ENCODE assay signal across 8 mouse cellular contexts in genomic region chr7:101348312-101348711, GRCm38 (mm10). TPM values are rescaled to one million over a fixed set of nuclear protein-coding genes. Genes with fewer than 3 reads are reported as not detected.
DNase-seq lines count a peak whose midpoint lies in the region; ATAC-seq and TF ChIP-seq lines count a peak whose summit lies in the region.

No protein-coding gene starts in this region.

- no peak for TF ChIP-seq EP300 in lung, postnatal 0 days (IDR thresholded peaks at IDR 0.05)

- H3K27ac ChIP-seq in lung, postnatal 0 days (ENCODE audit: low read length) = no peak overlapping the region
- H3K27ac ChIP-seq in forebrain, embryonic 12.5 days = no peak overlapping the region
- no peak overlapping the region for H3K27ac ChIP-seq in neural tube, embryonic 14.5 days (ENCODE audit: low read depth, low read length)

- TF ChIP-seq CTCF in lung, postnatal 0 days (IDR thresholded peaks at IDR 0.05) = no peak

- peak; percentile 10; the same call in 1 of the 2 replicates for ATAC-seq in lung, postnatal 0 days
- ATAC-seq in forebrain, embryonic 12.5 days (ENCODE audit: low FRiP score) = peak; percentile 37; the same call in 1 of the 2 replicates
- ATAC-seq in neural tube, embryonic 14.5 days (ENCODE audit: low read depth) = no peak

- H3K4me3 ChIP-seq in lung, postnatal 0 days (ENCODE audit: low read depth, low read length) = peak overlapping the region; percentile 46
- peak overlapping the region; percentile 48 for H3K4me3 ChIP-seq in forebrain, embryonic 12.5 days (replicated peaks)
- H3K4me3 ChIP-seq in neural tube, embryonic 14.5 days (ENCODE audit: low read depth, low read length) = peak overlapping the region; percentile 40

- peaks cover 4% of the 10 kb centered on the region; the same call in 1 of the 2 replicates for H3K4me1 ChIP-seq in lung, postnatal 0 days (ENCODE audit: insufficient read depth, low read depth, low read length)
- H3K4me1 ChIP-seq in forebrain, embryonic 12.5 days = peaks cover 23% of the 10 kb centered on the region
- peaks cover 3% of the 10 kb centered on the region; the same call in 1 of the 2 replicates for H3K4me1 ChIP-seq in neural tube, embryonic 14.5 days (ENCODE audit: control insufficient read depth, insufficient read depth, low read length)

- no peak for DNase-seq in lung, postnatal 0 days (ENCODE audit: low spot score)
- no peak for DNase-seq in lung, adult 18-20 months
- peak; percentile 34 to 54 for DNase-seq in kidney, postnatal 4 days
- DNase-seq in ovary, adult 18-20 months (ENCODE audit: low spot score) = no peak
- DNase-seq in ovary, postnatal 36 days (ENCODE audit: low spot score) = no peak
- DNase-seq in thymus, postnatal 14 days = no peak

- H3K36me3 ChIP-seq in lung, postnatal 0 days (ENCODE audit: insufficient read depth, low read length) = no peaks in the 10 kb centered on the region
- H3K36me3 ChIP-seq in forebrain, embryonic 12.5 days (replicated peaks) = no peaks in the 10 kb centered on the region
- no peaks in the 10 kb centered on the region for H3K36me3 ChIP-seq in neural tube, embryonic 14.5 days (ENCODE audit: control insufficient read depth, insufficient read depth, low read length)

- 3% methylated on average over 13 of the region's 13 CpGs for WGBS in lung, postnatal 0 days
- WGBS in forebrain, embryonic 12.5 days = 5% methylated on average over 13 of the region's 13 CpGs
- 5% methylated on average over 13 of the region's 13 CpGs for WGBS in neural tube, embryonic 14.5 days

- no peaks in the 10 kb centered on the region for H3K27me3 ChIP-seq in lung, postnatal 0 days (replicated peaks; ENCODE audit: insufficient read depth, low read length)
- peaks cover 23% of the 10 kb centered on the region for H3K27me3 ChIP-seq in forebrain, embryonic 12.5 days
- 0 out of 2 replicates have a peak, but pooled peaks cover 3% of the 10 kb centered on the region for H3K27me3 ChIP-seq in neural tube, embryonic 14.5 days (ENCODE audit: control insufficient read depth, insufficient read depth, low read length)

- peak overlapping the region; percentile 43; the same call in 1 of the 2 replicates for H3K9ac ChIP-seq in lung, postnatal 0 days (replicated peaks; ENCODE audit: low read depth)
- H3K9ac ChIP-seq in forebrain, embryonic 12.5 days = peak overlapping the region; percentile 53
- peak overlapping the region; percentile 56 for H3K9ac ChIP-seq in neural tube, embryonic 14.5 days (replicated peaks; ENCODE audit: low read depth, low read length)

- H3K9me3 ChIP-seq in lung, postnatal 0 days (ENCODE audit: low read length) = no peaks in the 10 kb centered on the region
- no peaks in the 10 kb centered on the region for H3K9me3 ChIP-seq in forebrain, embryonic 12.5 days
- H3K9me3 ChIP-seq in neural tube, embryonic 14.5 days (ENCODE audit: control insufficient read depth, low read length) = no peaks in the 10 kb centered on the region

- H3K4me2 ChIP-seq in lung, postnatal 0 days (replicated peaks; ENCODE audit: low read depth, low read length) = peak overlapping the region; percentile 98
- peak overlapping the region; percentile 91 for H3K4me2 ChIP-seq in forebrain, embryonic 12.5 days
- peak overlapping the region; percentile 82 for H3K4me2 ChIP-seq in neural tube, embryonic 14.5 days (ENCODE audit: low read depth, low read length)

RNA-seq across cellular contexts. Expression of gene Arap1, which starts 0.4 kb away (rescaled TPM):
- polyA plus RNA-seq in lung, postnatal 0 days (2015; fragmentation: Nextera tagmentation; extraction: Ambion mirVana) = 105 and 110 TPM in 2 replicates
- 11.9 and 13.4 TPM in 2 replicates for polyA plus RNA-seq in forebrain, embryonic 12.5 days (2016; fragmentation: Nextera tagmentation; extraction: Ambion mirVana)
- 4.0 and 11.1 TPM in 2 replicates for polyA plus RNA-seq in neural tube, embryonic 14.5 days (2014; fragmentation: Nextera tagmentation; extraction: Ambion mirVana)

RNA-seq across cellular contexts. Expression of gene Stard10, which starts 31.4 kb away (rescaled TPM):
- 40.3 and 46.3 TPM in 2 replicates for polyA plus RNA-seq in lung, postnatal 0 days (2015; fragmentation: Nextera tagmentation; extraction: Ambion mirVana)
- 5.8 and 6.2 TPM in 2 replicates for polyA plus RNA-seq in forebrain, embryonic 12.5 days (2016; fragmentation: Nextera tagmentation; extraction: Ambion mirVana)
- polyA plus RNA-seq in neural tube, embryonic 14.5 days (2014; fragmentation: Nextera tagmentation; extraction: Ambion mirVana) = 12.6 and 17.4 TPM in 2 replicates

RNA-seq across cellular contexts. Expression of gene Atg16l2, which starts 46.3 kb away (rescaled TPM):
- 12.9 and 17.1 TPM in 2 replicates for polyA plus RNA-seq in lung, postnatal 0 days (2015; fragmentation: Nextera tagmentation; extraction: Ambion mirVana)
- 18.8 and 21.8 TPM in 2 replicates for polyA plus RNA-seq in forebrain, embryonic 12.5 days (2016; fragmentation: Nextera tagmentation; extraction: Ambion mirVana)
- polyA plus RNA-seq in neural tube, embryonic 14.5 days (2014; fragmentation: Nextera tagmentation; extraction: Ambion mirVana) = 17.2 and 28.8 TPM in 2 replicates

Comparison
In these comparisons a context has a peak if more than half of its experiments do, and no peak if none do; other contexts are left out.
1. DNase-seq: peak in kidney, postnatal 4 days (2 of 2); none in lung, postnatal 0 days (single experiment), lung, adult 18-20 months (0 of 2), ovary, adult 18-20 months (single experiment), ovary, postnatal 36 days (single experiment) and thymus, postnatal 14 days (single experiment).
2. Peak in every context shown above with its lines, with median percentiles within 50 percentile points of each other: H3K4me2 ChIP-seq, H3K4me3 ChIP-seq and H3K9ac ChIP-seq.